Mouse (Mus musculus) liver, embryonic 14.5 days (tissue): ENCODE measurements around the gene Pla2g4d.

Source experiments
- CTCF ChIP-seq: IDR thresholded peaks from 2 replicates; pipeline ENCODE4 v1.5.1; 2016; ENCODE audit warnings: antibody characterized with exemption, low read depth, control low read depth
- EP300 ChIP-seq: IDR thresholded peaks from 2 replicates; pipeline ENCODE4 v1.6.1; 2016; ENCODE audit warnings: antibody characterized with exemption, low read depth

DNA sequence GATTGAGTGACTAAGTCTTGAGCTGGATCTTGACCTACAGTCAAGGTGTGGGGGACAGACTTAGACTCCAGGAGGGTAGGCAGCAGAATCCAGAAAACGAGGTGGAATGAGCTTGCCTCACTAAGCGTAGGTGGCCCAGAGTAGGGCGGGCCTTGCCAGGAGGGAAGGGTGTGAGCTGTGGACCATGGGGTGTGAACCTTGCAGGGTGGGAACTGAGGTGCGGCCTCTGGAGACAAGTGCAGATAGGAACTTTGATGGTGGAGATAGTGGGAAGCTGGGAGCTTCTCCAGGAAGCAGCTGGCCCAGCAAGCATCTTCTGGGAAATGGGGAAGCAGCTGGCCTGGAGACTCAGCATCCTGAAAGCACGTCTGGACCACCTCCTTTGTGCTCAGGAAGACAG lies 51.2 kb downstream of the Pla2g4d start:
- TF ChIP-seq EP300 (no peak), CTCF (no peak)
